Mouse (Mus musculus): ENCODE results near the gene Pitpnm2.

DNA sequence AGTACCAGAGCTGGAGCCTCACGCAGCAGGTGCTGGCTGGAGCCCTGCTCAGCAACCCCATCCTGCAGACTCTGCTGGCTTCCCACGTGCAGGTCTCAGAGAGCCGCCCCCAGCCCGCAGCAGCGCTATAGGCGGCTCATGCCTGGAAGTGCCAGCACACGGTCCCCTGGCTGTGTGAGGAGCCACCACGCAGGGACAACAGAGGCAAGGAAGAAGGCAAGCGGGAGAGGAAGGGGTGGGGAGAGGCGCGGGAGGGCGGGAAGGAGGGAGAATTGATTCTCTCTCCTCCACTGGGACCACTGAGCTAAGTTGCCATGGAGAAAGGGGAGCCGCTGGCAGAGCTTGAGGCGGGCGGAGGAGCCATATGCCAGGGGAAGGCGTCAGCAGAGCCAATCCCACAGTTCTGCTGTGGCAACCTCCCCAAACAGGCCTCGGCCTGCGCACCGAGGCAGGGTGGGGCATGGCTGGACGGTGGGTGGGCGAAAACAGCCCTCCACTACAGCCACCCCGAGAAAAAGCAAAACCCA is 62.5 kb downstream of the Pitpnm2 start:
- TF ChIP-seq EP300 (IDR thresholded peaks at IDR 0.05) (no peak), CTCF (IDR thresholded peaks at IDR 0.05) (no peak)

Data from lung, postnatal 0 days (tissue).